Mouse (Mus musculus): Measurements from ENCODE around the gene Car3.
"Not testable (repeated sequence)": the region's sequence is repeated elsewhere in the genome, so short reads cannot be mapped to it uniquely, and the experiment has no call there.

Gene Car3

DNA sequence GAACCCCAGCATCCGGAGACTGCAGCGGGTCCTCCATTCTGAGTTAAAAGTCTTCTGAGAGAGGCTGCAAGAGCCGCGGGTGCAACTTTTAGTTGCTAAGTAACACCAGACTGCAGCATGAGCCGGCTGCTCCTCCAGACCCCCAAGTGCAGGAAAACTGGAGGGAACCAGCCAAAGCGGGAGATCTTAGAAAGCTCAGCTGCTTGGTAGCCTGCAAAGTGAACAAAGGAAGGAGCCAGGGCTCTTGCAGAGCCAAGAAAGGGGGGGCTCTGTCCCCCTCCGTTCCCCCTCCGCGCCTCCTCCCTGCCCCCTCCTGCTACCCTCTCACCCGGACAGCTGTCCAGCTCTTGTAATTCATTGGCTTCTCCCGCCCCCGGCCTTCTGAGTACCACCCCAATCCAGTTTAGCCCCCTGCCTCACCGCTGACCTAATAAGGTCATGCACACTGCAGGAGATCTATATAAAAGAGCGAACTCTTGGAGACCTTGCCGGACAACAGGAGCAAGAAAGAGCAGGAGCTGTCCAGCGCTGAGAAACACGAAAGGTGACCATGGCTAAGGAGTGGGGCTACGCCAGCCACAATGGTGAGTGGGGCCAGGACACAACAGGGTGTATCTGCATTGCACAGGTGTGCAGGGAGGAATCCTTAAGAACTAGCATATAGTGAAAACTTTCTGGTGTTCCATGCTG, at the start of gene Car3:
Gene Car3, plus strand, starts transcription at position 491 of the 690 bp plus-strand sequence.
- DNase-seq, result no peak

DNA sequence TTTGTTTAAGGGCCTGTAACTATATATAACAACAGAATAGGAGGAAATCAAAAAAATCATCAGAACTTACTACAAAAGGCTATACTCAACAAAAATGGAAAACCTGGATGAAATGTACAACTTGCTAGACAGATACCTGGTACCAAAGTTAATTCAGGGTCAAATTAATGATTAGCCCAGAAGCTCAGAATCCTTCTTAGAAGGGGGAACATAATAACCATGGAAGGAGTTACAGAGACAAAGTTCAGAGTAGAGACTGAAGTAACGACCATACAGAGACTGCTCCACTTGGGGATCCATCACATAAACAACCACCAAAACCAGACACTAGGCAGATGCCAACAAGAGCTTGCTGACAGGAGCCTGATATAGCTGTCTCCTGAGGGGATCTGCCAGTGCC, 47.9 kb upstream of the Car3 start:
- not testable (repeated sequence) for DNase-seq

DNA sequence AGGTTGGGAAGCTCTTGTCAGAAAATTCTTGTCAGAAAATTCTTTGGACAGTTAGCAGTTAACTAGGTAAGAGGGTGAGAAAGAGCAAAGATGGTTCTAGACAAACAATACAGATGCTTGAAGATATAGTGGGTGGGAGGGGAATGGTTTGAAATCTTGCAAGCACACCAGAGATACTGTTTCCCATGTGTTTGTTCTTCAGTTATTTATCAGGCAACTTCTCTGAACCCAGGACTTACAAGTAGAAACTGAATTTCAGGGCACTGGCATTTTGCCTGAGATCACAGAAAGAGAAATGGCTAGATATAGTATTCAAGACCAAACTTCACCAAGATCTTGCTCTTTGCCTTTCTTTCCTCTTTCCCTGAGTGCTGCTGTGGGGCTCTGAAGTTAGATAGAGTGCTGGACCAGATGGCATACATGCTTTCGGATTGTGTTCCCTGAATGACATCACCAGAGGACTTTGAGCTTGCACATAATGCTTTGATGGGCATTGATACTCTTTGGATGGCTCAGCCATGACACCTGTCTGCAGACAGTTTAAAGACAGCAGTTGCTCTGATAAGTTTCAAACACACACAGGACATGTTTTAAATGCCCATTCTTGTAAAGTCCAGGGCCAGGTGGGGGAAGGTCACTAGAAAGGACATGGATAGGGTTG, 43.3 kb upstream of the Car3 start:
- DNase-seq, result no peak

GRCm38 (mm10) chr3:14828896-14829295, 34.4 kb upstream of the Car3 start:
- DNase-seq, result no peak

- DNase-seq, result no peak
These were observed 32.0 kb upstream of the Car3 start for GRCm38 (mm10) chr3:14831219-14831835.

GRCm38 (mm10) chr3:14832766-14833165, 30.5 kb upstream of the Car3 start:
- no peak for DNase-seq

DNA sequence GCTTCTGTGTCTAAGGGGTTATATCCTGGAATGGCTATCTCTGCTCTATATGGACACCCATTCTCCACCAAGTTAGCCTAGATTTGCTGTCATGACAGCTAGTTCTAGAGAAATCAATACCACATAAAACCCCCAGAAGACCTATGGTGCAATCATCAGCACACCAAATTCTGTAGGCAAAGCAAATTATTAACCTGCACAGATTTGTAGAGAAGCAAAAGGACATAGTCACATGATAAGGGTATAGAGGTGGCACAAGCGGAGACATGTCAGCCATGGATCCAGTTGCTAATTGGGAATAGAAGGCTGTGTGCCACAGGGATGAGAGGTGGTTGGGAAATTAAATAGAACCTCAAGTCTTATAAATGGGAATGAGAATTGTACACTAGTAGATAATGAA, 24.4 kb upstream of the Car3 start:
- DNase-seq, result no peak

DNA sequence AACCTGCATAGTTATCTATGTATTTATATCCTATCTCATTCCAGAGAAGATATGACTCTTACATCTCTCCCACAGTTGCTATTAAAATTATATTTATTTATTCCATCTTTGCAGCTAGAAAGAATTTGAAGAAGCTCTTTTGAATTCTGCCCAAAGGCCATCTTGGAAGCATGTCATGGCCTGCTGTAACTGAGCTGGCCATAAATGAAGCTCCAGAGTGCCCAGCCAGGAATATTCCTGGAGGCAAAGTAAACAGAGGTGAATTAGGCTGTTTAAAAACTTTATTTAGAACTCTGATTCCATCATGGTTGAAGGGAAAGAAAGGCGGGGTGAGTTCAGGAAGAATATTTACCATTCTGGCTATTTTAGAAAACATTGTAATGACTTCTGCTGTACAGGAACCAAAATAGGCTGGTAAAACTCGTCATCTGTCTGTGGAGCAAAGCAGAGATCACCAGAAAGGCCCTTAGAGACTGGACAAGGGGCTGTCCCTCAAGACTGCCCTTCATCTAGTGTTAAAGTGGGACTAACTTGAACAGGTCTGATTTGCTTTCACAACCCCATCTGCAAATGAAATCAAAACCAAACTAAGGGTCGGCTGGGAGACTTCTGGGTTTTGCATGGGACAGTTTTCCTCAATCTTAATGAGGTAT, 23.7 kb upstream of the Car3 start:
- DNase-seq, result no peak

- no peak for DNase-seq
These were observed 14.6 kb upstream of the Car3 start for GRCm38 (mm10) chr3:14848587-14849254.

DNA sequence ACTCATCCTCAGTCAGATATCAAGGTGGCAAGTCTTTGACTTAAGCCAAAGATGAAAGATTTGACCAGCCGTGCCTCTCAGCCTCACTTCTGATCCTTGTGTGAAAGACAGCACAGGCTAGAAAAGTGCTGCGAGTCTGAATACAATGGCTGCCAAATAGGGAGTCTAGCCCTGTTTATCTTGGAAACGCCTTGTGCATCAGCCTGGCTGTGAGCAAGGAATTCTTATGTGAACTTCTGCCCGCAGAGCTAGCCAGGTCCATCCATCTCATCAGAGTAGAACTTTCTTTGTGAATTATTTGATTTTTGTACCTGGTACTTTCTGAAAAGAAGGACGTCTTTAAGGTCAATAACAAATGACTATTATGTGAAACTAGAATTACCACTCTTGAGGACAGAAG, 9.3 kb upstream of the Car3 start:
- DNase-seq, result no peak

DNA sequence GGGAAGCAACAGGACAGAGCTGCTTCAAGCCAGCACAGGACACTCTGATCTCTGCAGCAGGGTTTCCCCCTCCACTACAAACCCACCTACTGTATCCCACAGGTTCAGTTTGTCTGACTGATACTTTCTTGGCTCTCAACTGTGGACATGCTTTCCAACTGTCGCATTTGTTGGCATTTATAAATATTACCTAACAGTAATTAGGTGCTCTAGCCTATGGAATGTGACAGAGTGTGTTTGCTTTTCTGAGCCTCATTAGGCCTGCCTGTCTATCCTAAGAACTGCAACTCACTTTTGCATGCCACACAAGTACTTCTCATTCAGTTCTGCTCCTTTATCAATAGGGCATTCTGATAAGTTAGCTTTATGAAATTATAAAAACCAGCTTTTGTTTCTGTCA, 8.9 kb upstream of the Car3 start:
- no peak for DNase-seq

GRCm38 (mm10) chr3:14857874-14858273, 5.4 kb upstream of the Car3 start:
- DNase-seq, result no peak

- DNase-seq, result no peak
These were observed 3.0 kb upstream of the Car3 start for GRCm38 (mm10) chr3:14860291-14860690.

DNA sequence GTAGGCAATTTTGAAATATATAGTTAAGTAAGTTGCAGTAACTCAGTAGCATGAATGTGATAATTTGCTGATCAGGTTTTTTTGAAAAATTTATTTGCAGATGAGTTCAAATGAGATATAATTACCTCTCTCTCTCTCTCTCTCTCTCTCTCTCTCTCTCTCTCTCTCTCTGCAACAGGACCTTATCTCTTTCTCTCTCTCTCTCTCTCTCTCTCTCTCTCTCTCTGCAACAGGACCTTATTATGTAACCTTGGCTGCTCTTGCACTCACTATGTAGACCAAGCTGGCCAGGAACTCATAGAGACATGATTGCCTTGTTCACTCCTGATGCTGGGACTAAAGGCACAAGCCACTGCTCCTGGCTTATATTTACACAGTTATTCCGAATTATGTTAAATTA, 2.1 kb upstream of the Car3 start:
- no peak for DNase-seq

DNA sequence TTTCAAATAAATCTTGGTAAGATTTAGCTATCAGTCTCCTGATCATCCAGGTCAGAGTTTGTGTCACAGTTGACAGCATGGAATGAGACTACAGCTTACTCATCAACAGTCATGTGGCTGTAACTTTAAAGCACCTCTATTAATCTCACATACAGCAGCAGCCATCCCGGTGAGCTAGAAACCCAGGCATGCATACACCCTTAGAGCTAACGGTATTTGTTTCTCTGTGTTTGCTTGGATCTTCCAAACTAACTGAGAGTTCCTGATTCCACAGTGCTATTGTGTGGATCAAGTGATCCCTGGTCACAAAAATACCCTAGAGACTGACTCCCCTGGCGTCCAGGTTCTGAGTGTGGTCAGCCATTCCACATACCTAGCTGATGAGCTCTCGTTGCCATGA, 1.5 kb upstream of the Car3 start:
- no peak for DNase-seq

- DNase-seq, result no peak
These were observed 674 bp upstream of the Car3 start for GRCm38 (mm10) chr3:14862654-14863021.

DNA sequence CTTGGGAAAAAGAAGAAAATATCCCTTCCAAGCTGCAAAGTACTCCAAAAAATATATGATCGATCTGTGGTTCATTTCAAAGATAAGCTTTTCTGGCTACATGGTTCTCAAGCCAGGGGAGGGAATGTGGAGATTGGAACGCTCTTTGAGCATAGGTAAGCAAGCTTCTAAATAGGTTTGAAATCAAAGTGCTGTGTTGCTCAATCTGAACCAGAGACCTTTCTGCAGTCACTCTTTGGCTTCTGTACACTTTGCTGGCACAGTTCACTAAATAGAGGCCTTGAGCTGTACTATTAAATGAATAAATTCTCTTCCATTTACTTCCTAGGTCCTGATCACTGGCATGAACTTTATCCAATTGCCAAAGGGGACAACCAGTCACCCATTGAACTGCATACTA, 610 bp downstream of the Car3 start:
- no peak for DNase-seq

- no peak for DNase-seq
These were observed 2.6 kb downstream of the Car3 start for GRCm38 (mm10) chr3:14865941-14866340.

- peak; percentile 83 for DNase-seq
These were observed 6.5 kb downstream of the Car3 start for GRCm38 (mm10) chr3:14869779-14870178.

DNA sequence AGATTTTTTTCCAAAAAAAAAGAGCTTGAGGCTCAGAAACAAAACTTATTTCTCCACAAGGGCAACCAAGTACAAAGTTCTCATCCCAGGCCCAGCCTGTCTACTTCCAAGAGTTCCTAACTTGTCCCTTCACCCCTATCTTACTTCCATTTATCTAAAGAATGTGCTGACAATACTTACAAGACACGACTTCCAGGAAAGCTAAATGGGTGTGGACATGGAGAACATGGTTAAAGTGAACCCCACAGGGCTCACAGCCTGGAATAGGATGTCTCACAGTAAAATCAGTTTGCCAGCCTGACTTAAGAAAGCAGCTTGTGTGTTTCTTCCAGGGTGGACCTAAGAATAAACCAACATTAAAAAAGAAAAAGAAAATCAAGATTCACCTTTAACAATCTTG, 7.2 kb downstream of the Car3 start:
- DNase-seq, result no peak

GRCm38 (mm10) chr3:14871386-14871785, 8.1 kb downstream of the Car3 start:
- peak; percentile 67 for DNase-seq

DNA sequence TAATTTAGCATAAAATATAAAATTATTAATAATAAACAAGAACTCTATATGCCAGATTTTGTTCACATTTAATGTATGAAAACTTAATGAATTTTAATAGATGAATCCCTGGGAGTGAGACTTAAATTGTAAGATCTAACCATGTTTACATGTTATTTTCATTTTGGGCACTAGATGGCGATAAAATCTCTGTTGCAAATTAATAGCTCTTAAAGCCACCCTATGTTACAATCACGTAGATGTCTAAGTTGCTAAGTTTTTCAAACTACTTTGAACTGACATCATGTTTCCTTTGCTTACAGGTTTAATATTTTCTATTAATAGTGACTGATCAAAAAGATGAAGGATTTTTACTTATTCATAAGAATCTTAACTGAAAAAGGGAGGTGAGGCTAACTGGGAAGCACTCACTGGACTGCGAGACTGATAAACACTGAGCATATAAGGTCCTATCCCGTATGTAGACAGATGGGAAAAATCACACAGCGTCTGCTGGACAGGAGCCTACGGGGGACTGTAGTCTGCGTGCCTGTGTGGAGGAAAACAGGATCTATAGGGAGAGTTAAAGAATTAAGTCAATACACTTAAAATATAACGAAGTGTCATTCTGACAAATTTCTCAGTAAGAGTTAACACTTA, 11.2 kb downstream of the Car3 start:
- DNase-seq, result no peak
